Mouse (Mus musculus) hindbrain, embryonic 16.5 days (tissue): ENCODE measurements around the gene Slc10a4. TPM values are rescaled to one million over a fixed set of nuclear protein-coding genes. Genes with fewer than 3 reads are reported as not detected.
A peak's percentile ranks its signal among the peaks of the same experiment; 100 is the strongest.

Experiments used
- ATAC-seq: fragments of 200-750 bp; cut with Nextera tagmentation; 2 replicates; pipeline ENCODE4 v1.8.0; 2017; ENCODE audit warnings: moderate TSS enrichment, moderate library complexity
- H3K27ac ChIP-seq: fragments of 300-500 bp; sonication (generic); 2 replicates; pipeline ENCODE4 v1.5.1; 2014; ENCODE audit warnings: low read depth, mild to moderate bottlenecking, control low read depth, low read length, moderate library complexity
- H3K27me3 ChIP-seq: fragments of 300-500 bp; sonication (generic); replicated peaks from 2 replicates; pipeline ENCODE4 v1.6.1; 2014; ENCODE audit warnings: low read length; ENCODE audit not compliant: control insufficient read depth, insufficient read depth
- H3K36me3 ChIP-seq: fragments of 300-500 bp; sonication (generic); 2 replicates; pipeline ENCODE4 v1.6.1; 2014; ENCODE audit warnings: mild to moderate bottlenecking, low read length, moderate library complexity, mixed read lengths; ENCODE audit not compliant: control insufficient read depth, insufficient read depth
- H3K4me1 ChIP-seq: fragments of 300-500 bp; sonication (generic); 2 replicates; pipeline ENCODE4 v1.6.1; 2014; ENCODE audit warnings: low read depth, low read length; ENCODE audit not compliant: control insufficient read depth, insufficient read depth
- H3K4me2 ChIP-seq: fragments of 300-500 bp; sonication (generic); 2 replicates; pipeline ENCODE4 v1.6.1; 2014; ENCODE audit warnings: mild to moderate bottlenecking, low read length, control low read depth, moderate library complexity
- H3K4me3 ChIP-seq: fragments of 300-500 bp; sonication (generic); 2 replicates; pipeline ENCODE4 v1.5.1; 2014; ENCODE audit warnings: mild to moderate bottlenecking, low read length, control low read depth, moderate library complexity
- H3K9ac ChIP-seq: fragments of 300-500 bp; sonication (generic); 2 replicates; pipeline ENCODE4 v1.6.1; 2014; ENCODE audit warnings: low read depth, mild to moderate bottlenecking, control low read depth, low read length, moderate library complexity
- H3K9me3 ChIP-seq: fragments of 300-500 bp; sonication (generic); 2 replicates; pipeline ENCODE4 v1.6.1; 2014; ENCODE audit warnings: mild to moderate bottlenecking, low read length, moderate library complexity; ENCODE audit not compliant: control insufficient read depth
- WGBS: fragments of 180-500 bp; shearing (Covaris S2); extraction: QIAGEN DNeasy Blood & Tissue Kit; methylation state at CpG from one replicate; pipeline ENCODE4 v1.1.7; 2014; 5-methylcytosine and 5-hydroxymethylcytosine counted together
- polyA plus RNA-seq: library from polyadenylated mRNA; unstranded; fragments of >200 nt; fragmentation: Nextera tagmentation; extraction: Ambion mirVana; gene quantifications from 2 replicates; pipeline ENCODE4 v1.2.1, GENCODE M21; 2015

Gene Slc10a4
- polyA plus RNA-seq, 1 experiment from 2014 or later = 35.5 TPM

DNA sequence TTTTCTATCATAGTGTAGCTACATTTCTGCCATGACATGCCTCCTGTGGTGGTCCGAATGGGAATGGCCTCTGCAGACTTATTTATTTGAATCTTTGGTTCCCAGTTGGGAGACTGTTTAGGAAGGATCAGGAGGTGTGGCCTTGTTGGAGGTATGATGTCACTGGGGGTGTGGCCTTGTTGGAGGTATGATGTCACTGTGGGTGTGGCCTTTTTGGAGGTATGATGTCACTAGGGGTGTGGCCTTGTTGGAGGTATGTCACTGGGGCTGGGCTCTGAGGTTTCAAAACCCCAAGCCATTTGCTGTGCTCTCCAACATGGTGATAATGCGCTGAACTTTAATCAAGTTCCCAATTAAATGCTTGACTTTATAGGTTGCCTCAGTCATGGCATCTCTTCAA lies 37.4 kb downstream of the Slc10a4 start:
- no peak for ATAC-seq
- H3K4me1 ChIP-seq = no peaks in the 10 kb centered on the region
- no peak overlapping the region for H3K4me2 ChIP-seq
- no peaks in the 10 kb centered on the region for H3K27me3 ChIP-seq
- H3K36me3 ChIP-seq = peaks cover 34% of the 10 kb centered on the region
- H3K9me3 ChIP-seq = 0 out of 2 replicates have a peak, but pooled peaks cover 4% of the 10 kb centered on the region
- 96% methylated on average over 2 of the region's 2 CpGs for WGBS
- H3K9ac ChIP-seq = no peak overlapping the region
- no peak overlapping the region for H3K27ac ChIP-seq
- H3K4me3 ChIP-seq = no peak overlapping the region

DNA sequence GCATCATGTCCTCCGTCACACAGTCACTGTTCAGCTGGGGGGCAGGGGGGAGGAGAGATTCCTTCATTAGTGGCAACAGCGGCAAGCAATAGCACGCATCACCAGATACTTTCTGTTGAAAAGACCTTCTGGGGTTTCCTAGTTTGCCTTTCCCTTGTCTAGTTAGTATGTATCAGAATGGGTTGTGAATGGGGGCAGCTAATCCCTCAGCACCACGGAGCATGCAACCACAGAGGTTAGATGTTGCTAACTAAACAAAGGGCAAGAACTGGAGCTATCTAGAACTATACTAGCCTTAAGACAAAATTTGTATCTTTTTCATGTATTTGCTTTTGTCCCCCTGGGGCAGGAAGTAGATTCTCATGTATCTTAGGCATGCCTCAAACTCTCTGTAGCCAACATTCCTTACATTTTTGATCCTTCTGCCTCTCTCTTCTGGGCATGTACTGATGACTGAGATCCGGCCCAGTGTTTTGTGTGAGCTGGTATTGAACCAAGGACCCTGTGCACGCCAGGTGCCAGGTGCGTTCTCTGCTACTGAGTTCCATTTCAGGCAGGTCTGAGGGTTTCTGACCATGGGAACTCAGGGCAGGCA lies 41.1 kb downstream of the Slc10a4 start:
- Histone ChIP-seq H3K27ac (no peak overlapping the region), H3K36me3 (peaks cover 57% of the 10 kb centered on the region), H3K4me1 (no peaks in the 10 kb centered on the region), H3K27me3 (no peaks in the 10 kb centered on the region), H3K4me2 (no peak overlapping the region), H3K4me3 (no peak overlapping the region), H3K9me3 (0 out of 2 replicates have a peak, but pooled peaks cover 4% of the 10 kb centered on the region), H3K9ac (no peak overlapping the region)
- 88% methylated on average over 7 of the region's 7 CpGs for WGBS
- no peak for ATAC-seq

DNA sequence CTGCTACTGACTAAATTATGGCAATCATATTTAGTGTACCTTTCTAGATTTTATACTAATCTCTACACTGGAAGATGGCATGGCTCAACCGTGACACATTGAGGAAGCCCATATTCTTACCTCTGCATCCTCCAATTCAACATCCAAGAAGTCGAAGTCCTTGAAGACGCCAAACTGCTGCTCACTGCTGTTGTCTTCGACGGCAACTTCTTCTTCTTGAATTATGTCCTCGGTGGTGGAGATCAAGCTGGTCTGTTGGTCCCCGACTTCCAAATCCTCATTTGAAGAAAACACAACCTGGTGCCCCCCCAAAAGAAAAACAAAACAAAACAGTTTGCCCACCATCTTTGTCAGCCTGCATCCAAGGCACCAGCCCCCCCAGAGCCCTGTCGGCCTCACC lies 47.2 kb downstream of the Slc10a4 start:
- no peaks in the 10 kb centered on the region for H3K4me1 ChIP-seq
- ATAC-seq = no peak
- H3K27ac ChIP-seq = no peak overlapping the region
- 98% methylated on average over 8 of the region's 8 CpGs for WGBS
- H3K9me3 ChIP-seq = no peaks in the 10 kb centered on the region
- H3K4me2 ChIP-seq = no peak overlapping the region
- H3K27me3 ChIP-seq = no peaks in the 10 kb centered on the region
- H3K9ac ChIP-seq = no peak overlapping the region
- H3K36me3 ChIP-seq = peaks cover 55% of the 10 kb centered on the region
- H3K4me3 ChIP-seq = no peak overlapping the region

DNA sequence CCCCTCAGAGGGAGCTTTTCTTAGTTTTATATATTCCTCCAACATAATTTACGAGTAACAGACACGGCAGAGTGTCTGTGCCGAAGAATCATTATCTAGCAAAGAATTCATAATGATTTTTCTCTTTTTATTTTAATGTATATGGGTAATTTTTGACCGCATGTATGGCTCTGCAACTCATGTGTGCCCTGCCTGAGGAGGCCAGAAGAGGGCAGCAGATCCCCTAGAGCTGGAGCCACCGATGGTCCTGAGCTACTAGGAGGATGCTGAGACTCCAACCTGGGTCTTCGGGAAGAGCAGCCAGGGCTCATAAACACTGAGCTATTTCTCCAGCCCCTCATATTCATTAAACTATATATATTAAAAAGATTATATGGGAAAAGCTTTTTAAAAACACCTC lies 49.8 kb downstream of the Slc10a4 start:
- H3K4me2 ChIP-seq = no peak overlapping the region
- 94% methylated on average over 6 of the region's 6 CpGs for WGBS
- H3K9ac ChIP-seq = no peak overlapping the region
- no peak overlapping the region for H3K4me3 ChIP-seq
- H3K27me3 ChIP-seq = no peaks in the 10 kb centered on the region
- peaks cover 36% of the 10 kb centered on the region for H3K36me3 ChIP-seq
- ATAC-seq = no peak
- no peaks in the 10 kb centered on the region for H3K9me3 ChIP-seq
- no peaks in the 10 kb centered on the region; the same call in 1 of the 2 replicates for H3K4me1 ChIP-seq
- H3K27ac ChIP-seq = no peak overlapping the region

DNA sequence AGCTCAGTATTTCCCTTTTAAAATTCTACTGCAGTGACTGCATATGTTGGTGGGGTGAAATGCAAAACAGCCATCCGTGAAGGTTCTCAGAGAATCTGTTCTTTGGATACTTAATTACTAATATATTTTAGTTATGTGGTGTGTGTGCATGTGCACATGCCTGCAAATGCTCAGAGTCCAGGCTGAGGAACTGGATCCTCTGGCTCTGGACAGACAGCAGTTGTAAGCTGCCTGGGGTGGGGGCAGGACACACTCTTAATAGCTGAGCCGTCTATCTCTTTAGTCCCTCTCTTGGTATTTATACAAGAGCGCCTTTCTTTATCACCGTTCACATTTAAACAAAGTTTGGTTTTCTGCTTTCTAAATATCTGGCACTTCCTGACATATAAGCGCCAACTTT lies 50.3 kb downstream of the Slc10a4 start:
- H3K9me3 ChIP-seq = no peaks in the 10 kb centered on the region
- no peak for ATAC-seq
- H3K36me3 ChIP-seq = peaks cover 34% of the 10 kb centered on the region
- no peaks in the 10 kb centered on the region for H3K27me3 ChIP-seq
- H3K4me3 ChIP-seq = no peak overlapping the region
- no peak overlapping the region for H3K27ac ChIP-seq
- H3K4me1 ChIP-seq = peaks cover 4% of the 10 kb centered on the region
- H3K4me2 ChIP-seq = no peak overlapping the region
- no peak overlapping the region for H3K9ac ChIP-seq
- 94% methylated on average over 5 of the region's 5 CpGs for WGBS

DNA sequence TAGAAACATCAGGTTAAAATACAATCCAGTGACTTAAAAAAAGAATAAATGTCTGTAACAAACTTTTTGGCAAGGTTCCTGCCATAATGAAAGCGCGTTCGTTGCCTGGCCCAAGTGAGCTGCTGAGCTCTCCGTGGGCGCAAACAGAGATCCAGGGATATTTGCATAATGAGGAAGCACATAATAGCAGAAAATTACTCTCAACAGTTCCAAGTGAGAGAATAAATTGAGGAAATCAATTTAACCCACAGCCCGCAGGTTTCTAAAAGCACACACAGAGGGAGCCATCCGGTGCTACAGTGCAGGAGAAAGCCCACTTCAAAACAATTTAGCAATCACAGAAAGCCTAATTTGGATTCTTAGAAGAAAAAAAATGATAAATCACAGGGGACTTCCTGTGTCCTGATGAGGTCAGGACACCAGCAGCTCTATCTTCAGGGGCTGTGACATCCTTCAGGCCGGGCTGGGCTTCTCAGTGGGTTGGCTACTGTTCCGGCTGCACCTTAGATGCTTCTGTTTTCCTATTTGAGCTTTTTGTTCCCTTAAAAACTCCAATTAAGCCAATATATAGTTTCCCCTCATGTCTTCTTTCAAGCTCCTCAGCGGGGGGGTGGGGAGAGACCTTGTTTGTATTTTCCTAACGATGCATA lies 54.9 kb downstream of the Slc10a4 start:
- Histone ChIP-seq H3K4me3 (no peak overlapping the region), H3K27me3 (no peaks in the 10 kb centered on the region), H3K9me3 (no peaks in the 10 kb centered on the region), H3K36me3 (peaks cover 24% of the 10 kb centered on the region), H3K27ac (0 out of 2 replicates have a peak overlapping the region, but pooled peaks have one; percentile 9), H3K4me2 (no peak overlapping the region), H3K9ac (no peak overlapping the region), H3K4me1 (peaks cover 4% of the 10 kb centered on the region)
- WGBS = 32% methylated on average over 11 of the region's 11 CpGs
- peak; percentile 59 for ATAC-seq

Other genes with a start within 250 kb of the Slc10a4 start
- gene Tec, start 138.4 kb upstream of the Slc10a4 start, polyA plus RNA-seq = 8.4 and 9.8 TPM in 2 replicates
- gene Slain2, start 92.6 kb upstream of the Slc10a4 start, polyA plus RNA-seq = 12.6 and 14.2 TPM in 2 replicates
- not detected in 2 replicates for gene Gm10135, start 32.2 kb upstream of the Slc10a4 start, polyA plus RNA-seq
- 29.3 and 32.1 TPM in 2 replicates for gene Fryl, start 249.7 kb downstream of the Slc10a4 start, polyA plus RNA-seq